8 mouse cellular contexts compared by ENCODE assay signal in the genomic region with DNA sequence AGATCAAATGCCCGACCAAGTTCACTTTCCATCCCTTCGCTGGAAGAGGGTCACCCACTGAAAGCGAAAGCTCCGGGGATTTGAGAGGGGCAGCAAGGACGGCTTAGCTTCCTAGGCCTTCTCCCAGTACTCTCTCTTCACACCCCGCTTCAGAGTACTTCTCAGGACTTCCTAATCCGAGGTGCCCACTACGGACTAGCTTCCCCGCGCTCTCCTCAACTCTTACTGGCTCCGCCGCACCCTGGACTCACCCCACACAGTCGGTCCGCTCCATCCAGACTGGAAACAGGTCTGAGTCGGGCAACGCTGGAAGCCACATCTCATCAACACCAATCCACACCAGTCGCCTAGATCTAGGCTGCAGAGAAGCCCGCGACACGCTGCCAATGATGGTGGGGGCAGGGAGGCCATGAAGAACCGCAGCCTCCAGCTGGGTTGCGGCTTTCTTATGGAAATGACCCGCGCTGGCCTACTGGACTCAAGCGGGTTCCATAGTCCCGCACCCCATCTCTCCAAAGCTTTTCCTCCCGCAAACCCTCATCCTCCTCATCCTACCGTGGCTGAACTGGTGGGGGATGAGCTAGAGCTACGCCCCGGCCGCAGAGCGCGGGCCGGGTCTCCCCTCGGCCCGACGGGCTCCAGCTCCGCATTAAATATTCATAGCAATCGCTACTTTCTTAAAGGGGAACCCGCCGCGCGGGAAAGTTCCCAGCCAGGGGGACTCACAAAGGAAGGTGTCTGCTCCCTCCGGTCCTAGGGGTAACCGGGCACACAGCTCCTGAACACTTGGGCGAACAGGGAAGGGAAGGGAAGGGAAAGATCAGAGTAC. TPM values are rescaled to one million over a fixed set of nuclear protein-coding genes. Genes with fewer than 3 reads are reported as not detected.
DNase-seq lines count a peak whose midpoint lies in the region; ATAC-seq and TF ChIP-seq lines count a peak whose summit lies in the region.

No protein-coding gene starts in this region.

- H3K9ac ChIP-seq in forebrain, embryonic 15.5 days (replicated peaks) = peak overlapping the region; percentile 65
- H3K9ac ChIP-seq in kidney, embryonic 16.5 days (replicated peaks; ENCODE audit: low read length) = peak overlapping the region; percentile 78
- H3K9ac ChIP-seq in midbrain, postnatal 0 days (replicated peaks; ENCODE audit: low read length, poor library complexity, severe bottlenecking) = peak overlapping the region; percentile 64

- peaks cover 51% of the 10 kb centered on the region for H3K4me1 ChIP-seq in forebrain, embryonic 15.5 days
- H3K4me1 ChIP-seq in kidney, embryonic 16.5 days (ENCODE audit: insufficient read depth, low read length) = peaks cover 18% of the 10 kb centered on the region
- H3K4me1 ChIP-seq in midbrain, postnatal 0 days (ENCODE audit: insufficient read depth, low read length) = peaks cover 13% of the 10 kb centered on the region; the same call in 1 of the 2 replicates

- DNase-seq in layer of hippocampus, postnatal 36 days = peak; percentile 44 to 62
- no peak for DNase-seq in layer of hippocampus, adult 18-20 months (ENCODE audit: low spot score in 2 of 2)
- DNase-seq in cerebellum, postnatal 36 days = peak; percentile 27 to 29
- DNase-seq in midbrain, postnatal 0 days (ENCODE audit: low spot score) = peak; percentile 59
- DNase-seq in thymus, postnatal 36 days = no peak
- no peak for DNase-seq in gastrocnemius, adult 8-10 months (ENCODE audit: low spot score in 2 of 2)

- H3K36me3 ChIP-seq in forebrain, embryonic 15.5 days = no peaks in the 10 kb centered on the region
- no peaks in the 10 kb centered on the region for H3K36me3 ChIP-seq in kidney, embryonic 16.5 days (ENCODE audit: insufficient read depth, low read length)
- H3K36me3 ChIP-seq in midbrain, postnatal 0 days (ENCODE audit: insufficient read depth, low read length) = no peaks in the 10 kb centered on the region

- H3K4me3 ChIP-seq in forebrain, embryonic 15.5 days = peak overlapping the region; percentile 56
- H3K4me3 ChIP-seq in kidney, embryonic 16.5 days (ENCODE audit: low read length) = peak overlapping the region; percentile 58
- H3K4me3 ChIP-seq in midbrain, postnatal 0 days (ENCODE audit: low read depth, low read length) = peak overlapping the region; percentile 52

- peak overlapping the region; percentile 89 for H3K27ac ChIP-seq in forebrain, embryonic 15.5 days (replicated peaks)
- H3K27ac ChIP-seq in kidney, embryonic 16.5 days (ENCODE audit: low read length) = peak overlapping the region; percentile 88
- H3K27ac ChIP-seq in midbrain, postnatal 0 days (ENCODE audit: low read depth, low read length) = peak overlapping the region; percentile 57

- no peaks in the 10 kb centered on the region for H3K9me3 ChIP-seq in forebrain, embryonic 15.5 days
- H3K9me3 ChIP-seq in kidney, embryonic 16.5 days (ENCODE audit: low read length) = no peaks in the 10 kb centered on the region
- no peaks in the 10 kb centered on the region for H3K9me3 ChIP-seq in midbrain, postnatal 0 days (ENCODE audit: low read length)

- no peak for TF ChIP-seq CTCF in midbrain, postnatal 0 days (IDR thresholded peaks at IDR 0.05)

- ATAC-seq in forebrain, embryonic 15.5 days (replicated peaks) = peak; percentile 29
- peak; percentile 43; the same call in 1 of the 2 replicates for ATAC-seq in kidney, embryonic 16.5 days (ENCODE audit: low FRiP score, low TSS enrichment)
- ATAC-seq in midbrain, postnatal 0 days (ENCODE audit: low FRiP score) = peak; percentile 38

- H3K4me2 ChIP-seq in forebrain, embryonic 15.5 days (replicated peaks) = peak overlapping the region; percentile 60
- peak overlapping the region; percentile 60 for H3K4me2 ChIP-seq in kidney, embryonic 16.5 days (replicated peaks; ENCODE audit: low read depth, low read length)
- H3K4me2 ChIP-seq in midbrain, postnatal 0 days (ENCODE audit: low read depth, low read length, poor library complexity, severe bottlenecking) = peak overlapping the region; percentile 79

- no peaks in the 10 kb centered on the region for H3K27me3 ChIP-seq in forebrain, embryonic 15.5 days
- H3K27me3 ChIP-seq in kidney, embryonic 16.5 days (ENCODE audit: insufficient read depth, low read length) = peaks cover 73% of the 10 kb centered on the region
- 0 out of 2 replicates have a peak, but pooled peaks cover 4% of the 10 kb centered on the region for H3K27me3 ChIP-seq in midbrain, postnatal 0 days (ENCODE audit: insufficient read depth, low read length)

- 1% methylated on average over 46 of the region's 46 CpGs for WGBS in forebrain, embryonic 15.5 days
- WGBS in kidney, embryonic 16.5 days = under 1% methylated on average over 46 of the region's 46 CpGs
- WGBS in midbrain, postnatal 0 days = 2% methylated on average over 46 of the region's 46 CpGs

RNA-seq across cellular contexts. Expression of a gene that starts 17.8 kb away (rescaled TPM):
- 10 to 100 TPM; 67.8 to 68.4 TPM for total RNA-seq in layer of hippocampus, postnatal 36 days (2021)
- 10 to 100 TPM; 67.0 to 70.0 TPM for total RNA-seq in layer of hippocampus, adult 18-20 months (2021)
- 49.1 and 52.0 TPM in 2 replicates for polyA plus RNA-seq in forebrain, embryonic 15.5 days (2015; fragmentation: Nextera tagmentation; extraction: Ambion mirVana)
- 7.6 and 8.4 TPM in 2 replicates for polyA plus RNA-seq in kidney, embryonic 16.5 days (2015; fragmentation: Nextera tagmentation; extraction: Ambion mirVana)
- 45.2 and 48.4 TPM in 2 replicates for total RNA-seq in midbrain, postnatal 0 days (2014; rRNA removed)
- polyA plus RNA-seq in midbrain, postnatal 0 days (2015; fragmentation: Nextera tagmentation; extraction: Ambion mirVana) = 11.5 and 12.0 TPM in 2 replicates
- total RNA-seq in gastrocnemius, adult 8-10 months (2022) = under 1 TPM in 1 of 4 experiments, not detected in 3; 0.04 TPM

Comparison
In these comparisons a context has a peak if more than half of its experiments do, and no peak if none do; other contexts are left out.
1. DNase-seq: peak in layer of hippocampus, postnatal 36 days (2 of 2), cerebellum, postnatal 36 days (2 of 2) and midbrain, postnatal 0 days (single experiment); none in layer of hippocampus, adult 18-20 months (0 of 2), thymus, postnatal 36 days (0 of 2) and gastrocnemius, adult 8-10 months (0 of 2).
2. RNA of a gene that starts 17.8 kb away (total RNA-seq): 67.0 to 70.0 TPM in layer of hippocampus, adult 18-20 months, 67.8 to 68.4 TPM in layer of hippocampus, postnatal 36 days and 45.2 to 48.4 TPM in midbrain, postnatal 0 days; 0.04 TPM in gastrocnemius, adult 8-10 months; every median in the first group is over 10 times any median in the second.
3. Peak in every context shown above with its lines, with median percentiles within 50 percentile points of each other: ATAC-seq, H3K27ac ChIP-seq, H3K4me2 ChIP-seq, H3K4me3 ChIP-seq and H3K9ac ChIP-seq.